Comparison of ENCODE assay signal across 29 mouse cellular contexts in the genomic region with DNA sequence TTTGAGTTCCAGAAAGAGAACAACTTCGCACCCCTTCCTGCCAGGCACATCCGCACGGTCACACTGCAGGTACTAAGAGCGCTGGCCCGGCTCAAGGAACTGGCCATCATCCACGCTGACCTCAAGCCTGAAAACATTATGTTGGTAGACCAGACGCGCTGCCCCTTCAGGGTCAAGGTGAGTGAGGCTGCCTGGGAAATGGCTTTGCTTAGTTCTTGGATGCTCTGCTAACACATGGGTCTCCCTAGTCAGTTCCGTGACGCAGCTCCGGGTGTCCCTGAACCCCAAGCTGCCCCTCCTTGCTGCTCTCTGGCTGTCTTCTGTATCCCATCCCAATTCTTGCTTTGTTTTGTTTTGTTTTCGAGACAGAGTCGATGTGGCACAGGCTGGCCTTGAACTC. TPM values are rescaled to one million over a fixed set of nuclear protein-coding genes. Genes with fewer than 3 reads are reported as not detected.
"Had no signal": no experiment of that assay in that cellular context is flagged by ENCODE, and none has a peak within 500 bp of the region (broad histone marks: within the 10 kb centered on the region; RNA-seq: fewer than 3 reads in every experiment).

No protein-coding gene starts in this region.

- H3K27ac ChIP-seq: embryonic facial prominence, embryonic 10.5 days; embryonic facial prominence, embryonic 12.5 days; embryonic facial prominence, embryonic 13.5 days; embryonic facial prominence, embryonic 15.5 days; forebrain, embryonic 10.5 days; forebrain, embryonic 12.5 days; forebrain, embryonic 13.5 days; forebrain, embryonic 15.5 days; gastrocnemius, adult 2 months; heart, adult 2 months had no signal

- H3K4me3 ChIP-seq: embryonic facial prominence, embryonic 10.5 days; embryonic facial prominence, embryonic 12.5 days; embryonic facial prominence, embryonic 13.5 days; embryonic facial prominence, embryonic 15.5 days; erythroblast, embryonic 14.5 days; forebrain, embryonic 10.5 days; forebrain, embryonic 12.5 days; forebrain, embryonic 13.5 days; forebrain, embryonic 15.5 days; gastrocnemius, adult 2 months; heart, adult 2 months had no signal

- DNase-seq: cerebellum, adult 2 months; cerebellum, adult 8-10 months; cerebellum, adult 9-10 months; cerebellum, adult 9-11 months; cerebellum, postnatal 10 days; cerebellum, postnatal 14 days; cerebellum, postnatal 25 days; cerebellum, postnatal 36 days; embryo, embryonic 11 days; forebrain, postnatal 0 days; gastrocnemius, adult 2 months; gastrocnemius, postnatal 10 days; gastrocnemius, postnatal 14 days; gastrocnemius, postnatal 25 days; gastrocnemius, postnatal 36 days; heart, adult 18-20 months; heart, adult 2 months had no signal

- H3K27me3 ChIP-seq: embryonic facial prominence, embryonic 12.5 days; embryonic facial prominence, embryonic 13.5 days; embryonic facial prominence, embryonic 15.5 days; forebrain, embryonic 12.5 days; forebrain, embryonic 13.5 days; forebrain, embryonic 15.5 days had no signal

- H3K4me2 ChIP-seq: embryonic facial prominence, embryonic 12.5 days; embryonic facial prominence, embryonic 13.5 days; embryonic facial prominence, embryonic 15.5 days; forebrain, embryonic 12.5 days; forebrain, embryonic 13.5 days; forebrain, embryonic 15.5 days had no signal

- H3K9ac ChIP-seq: embryonic facial prominence, embryonic 12.5 days; embryonic facial prominence, embryonic 13.5 days; embryonic facial prominence, embryonic 15.5 days; forebrain, embryonic 12.5 days; forebrain, embryonic 13.5 days; forebrain, embryonic 15.5 days; forebrain, postnatal 0 days had no signal

- H3K36me3 ChIP-seq: embryonic facial prominence, embryonic 15.5 days; forebrain, embryonic 12.5 days; forebrain, embryonic 15.5 days had no signal

- H3K9me3 ChIP-seq: embryonic facial prominence, embryonic 12.5 days; embryonic facial prominence, embryonic 15.5 days; forebrain, embryonic 12.5 days; forebrain, embryonic 13.5 days; forebrain, embryonic 15.5 days had no signal

- ATAC-seq: forebrain, embryonic 13.5 days; forebrain, embryonic 14.5 days; forebrain, embryonic 15.5 days; forebrain, embryonic 16.5 days; forebrain, postnatal 0 days had no signal

- H3K4me1 ChIP-seq: embryonic facial prominence, embryonic 12.5 days; forebrain, embryonic 13.5 days; forebrain, embryonic 15.5 days had no signal

RNA-seq across cellular contexts. Expression of a gene that starts 0.7 kb away (rescaled TPM):
- total RNA-seq: gastrocnemius, adult 18-20 months had no signal
